Comparison of ENCODE assay signal across 33 mouse cellular contexts in genomic region chr2:85029897-85030296, GRCm38 (mm10). TPM values are rescaled to one million over a fixed set of nuclear protein-coding genes. Genes with fewer than 3 reads are reported as not detected.
DNase-seq lines count a peak whose midpoint lies in the region; ATAC-seq and TF ChIP-seq lines count a peak whose summit lies in the region.
"Had no signal": no experiment of that assay in that cellular context is flagged by ENCODE, and none has a peak within 500 bp of the region (broad histone marks: within the 10 kb centered on the region; RNA-seq: fewer than 3 reads in every experiment).

No protein-coding gene starts in this region.

- H3K36me3 ChIP-seq in lung, embryonic 16.5 days (ENCODE audit: control insufficient read depth, insufficient read depth, low read length): no peaks in the 10 kb centered on the region
- H3K36me3 ChIP-seq in G1E (replicated peaks): no peaks in the 10 kb centered on the region
- H3K36me3 ChIP-seq in intestine, postnatal 0 days (ENCODE audit: control insufficient read depth, insufficient read depth): no peaks in the 10 kb centered on the region
- H3K36me3 ChIP-seq in midbrain, embryonic 11.5 days (ENCODE audit: control insufficient read depth, insufficient read depth, low read length): no peaks in the 10 kb centered on the region
- H3K36me3 ChIP-seq: embryonic facial prominence, embryonic 12.5 days; embryonic facial prominence, embryonic 15.5 days; hindbrain, embryonic 12.5 days; hindbrain, embryonic 15.5 days had no signal

- no peaks in the 10 kb centered on the region for H3K4me1 ChIP-seq in lung, embryonic 16.5 days (replicated peaks; ENCODE audit: control insufficient read depth, insufficient read depth, low read length)
- H3K4me1 ChIP-seq in G1E (ENCODE audit: insufficient read depth, low read depth, low read length): peaks cover 37% of the 10 kb centered on the region
- no peaks in the 10 kb centered on the region for H3K4me1 ChIP-seq in intestine, postnatal 0 days (replicated peaks; ENCODE audit: control insufficient read depth, insufficient read depth, low read length)
- no peaks in the 10 kb centered on the region for H3K4me1 ChIP-seq in midbrain, embryonic 11.5 days (ENCODE audit: control insufficient read depth, insufficient read depth, low read length)
- H3K4me1 ChIP-seq: embryonic facial prominence, embryonic 12.5 days; embryonic facial prominence, embryonic 15.5 days; hindbrain, embryonic 12.5 days; hindbrain, embryonic 15.5 days had no signal

- peak; percentile 32; the same call in 1 of the 2 replicates for ATAC-seq in lung, embryonic 16.5 days (ENCODE audit: low read depth)
- ATAC-seq in G1E (ENCODE audit: extremely low read depth, insufficient number of reproducible peaks, low FRiP score, poor library complexity, severe bottlenecking): peak; percentile 5; the same call in 1 of the 2 replicates
- peak; percentile 62 for ATAC-seq in intestine, postnatal 0 days
- no peak for ATAC-seq in midbrain, embryonic 11.5 days (ENCODE audit: low FRiP score)
- ATAC-seq: CD4-positive, CD25-positive, alpha-beta regulatory T cell, adult 4 months; forebrain, embryonic 14.5 days; forebrain, postnatal 0 days had no signal

- no peak for DNase-seq in lung, adult 18-20 months
- no peak for DNase-seq in G1E (ENCODE audit: low spot score)
- DNase-seq in ZHBTc4 (ENCODE audit: low read depth, low spot score): peak; percentile 19
- no peak for DNase-seq in midbrain, embryonic 11.5 days (ENCODE audit: low spot score, missing footprints)
- DNase-seq in embryo, embryonic 10.5 days (ENCODE audit: low spot score): no peak
- DNase-seq in gastrocnemius, adult 8-10 months (ENCODE audit: low spot score in 2 of 2): no peak
- DNase-seq: adrenal gland, postnatal 10 days; adrenal gland, postnatal 36 days; cerebellum, adult 18-20 months; cerebellum, adult 9-10 months; cerebellum, postnatal 14 days; forebrain, postnatal 0 days; gastrocnemius, postnatal 14 days; heart, adult 11 months had no signal

- no peak overlapping the region for H3K9ac ChIP-seq in lung, embryonic 16.5 days (ENCODE audit: low read length)
- no peak overlapping the region for H3K9ac ChIP-seq in intestine, postnatal 0 days (ENCODE audit: low read depth, low read length)
- H3K9ac ChIP-seq in midbrain, embryonic 11.5 days (ENCODE audit: low read length): no peak overlapping the region
- H3K9ac ChIP-seq: embryonic facial prominence, embryonic 12.5 days; embryonic facial prominence, embryonic 15.5 days; forebrain, postnatal 0 days; hindbrain, embryonic 12.5 days; hindbrain, embryonic 15.5 days had no signal

- WGBS in lung, embryonic 16.5 days: 41% methylated on average over 6 of the region's 6 CpGs
- WGBS in intestine, postnatal 0 days: 13% methylated on average over 6 of the region's 6 CpGs
- WGBS in midbrain, embryonic 11.5 days: 78% methylated on average over 6 of the region's 6 CpGs

- no peak for TF ChIP-seq CTCF in G1E (IDR thresholded peaks at IDR 0.05; ENCODE audit: low read depth, low read length)
- TF ChIP-seq CTCF in intestine, postnatal 0 days (IDR thresholded peaks at IDR 0.05; ENCODE audit: low read depth): no peak

- no peak overlapping the region for H3K27ac ChIP-seq in lung, embryonic 16.5 days (ENCODE audit: low read length)
- no peak overlapping the region for H3K27ac ChIP-seq in intestine, postnatal 0 days (ENCODE audit: low read depth, low read length)
- H3K27ac ChIP-seq in midbrain, embryonic 11.5 days (ENCODE audit: low read depth, low read length): no peak overlapping the region
- H3K27ac ChIP-seq: embryonic facial prominence, embryonic 12.5 days; embryonic facial prominence, embryonic 15.5 days; hindbrain, embryonic 12.5 days; hindbrain, embryonic 15.5 days had no signal

- no peaks in the 10 kb centered on the region for H3K9me3 ChIP-seq in lung, embryonic 16.5 days (ENCODE audit: control insufficient read depth, low read length)
- H3K9me3 ChIP-seq in G1E (replicated peaks): no peaks in the 10 kb centered on the region
- H3K9me3 ChIP-seq in intestine, postnatal 0 days (ENCODE audit: control insufficient read depth): no peaks in the 10 kb centered on the region
- H3K9me3 ChIP-seq in midbrain, embryonic 11.5 days (ENCODE audit: control insufficient read depth, low read length): no peaks in the 10 kb centered on the region
- H3K9me3 ChIP-seq: embryonic facial prominence, embryonic 12.5 days; embryonic facial prominence, embryonic 15.5 days; hindbrain, embryonic 12.5 days; hindbrain, embryonic 15.5 days had no signal

- H3K4me2 ChIP-seq in lung, embryonic 16.5 days (ENCODE audit: low read depth, low read length): no peak overlapping the region
- H3K4me2 ChIP-seq in intestine, postnatal 0 days (replicated peaks; ENCODE audit: low read depth): no peak overlapping the region
- no peak overlapping the region for H3K4me2 ChIP-seq in midbrain, embryonic 11.5 days
- H3K4me2 ChIP-seq: embryonic facial prominence, embryonic 12.5 days; embryonic facial prominence, embryonic 15.5 days; heart, embryonic 11.5 days; hindbrain, embryonic 12.5 days; hindbrain, embryonic 15.5 days had no signal

- no peaks in the 10 kb centered on the region for H3K27me3 ChIP-seq in lung, embryonic 16.5 days (ENCODE audit: control insufficient read depth, insufficient read depth, low read depth, low read length)
- peaks cover 40% of the 10 kb centered on the region for H3K27me3 ChIP-seq in G1E (ENCODE audit: insufficient read depth, low read length)
- no peaks in the 10 kb centered on the region for H3K27me3 ChIP-seq in intestine, postnatal 0 days (replicated peaks; ENCODE audit: control insufficient read depth, insufficient read depth, low read length)
- no peaks in the 10 kb centered on the region for H3K27me3 ChIP-seq in midbrain, embryonic 11.5 days (ENCODE audit: control insufficient read depth, insufficient read depth, low read length)
- H3K27me3 ChIP-seq: embryonic facial prominence, embryonic 12.5 days; embryonic facial prominence, embryonic 15.5 days; hindbrain, embryonic 12.5 days; hindbrain, embryonic 15.5 days had no signal

- H3K4me3 ChIP-seq in lung, embryonic 16.5 days (ENCODE audit: low read length): no peak overlapping the region
- H3K4me3 ChIP-seq in G1E (ENCODE audit: low read depth, low read length): no peak overlapping the region
- no peak overlapping the region for H3K4me3 ChIP-seq in intestine, postnatal 0 days (ENCODE audit: low read depth, low read length)
- no peak overlapping the region for H3K4me3 ChIP-seq in midbrain, embryonic 11.5 days (ENCODE audit: low read depth, low read length)
- H3K4me3 ChIP-seq: embryonic facial prominence, embryonic 12.5 days; embryonic facial prominence, embryonic 15.5 days; hindbrain, embryonic 12.5 days; hindbrain, embryonic 15.5 days had no signal

RNA-seq across cellular contexts. Expression of gene Ssrp1, which starts 7.1 kb away (rescaled TPM):
- 260 and 271 TPM in 2 replicates for polyA plus RNA-seq in lung, embryonic 16.5 days (2015; fragmentation: Nextera tagmentation; extraction: Ambion mirVana)
- total RNA-seq in G1E (2014; fragmentation: Nextera tagmentation) (168 and 190 TPM in 2 replicates), G1E (2017) (304 and 315 TPM in 2 replicates)
- 54.9 and 111 TPM in 2 replicates for polyA plus RNA-seq in G1E (2012)
- 71.9 and 73.0 TPM in 2 replicates for polyA plus RNA-seq in intestine, postnatal 0 days (2015; fragmentation: Nextera tagmentation; extraction: Ambion mirVana)
- 345 and 352 TPM in 2 replicates for polyA plus RNA-seq in midbrain, embryonic 11.5 days (2014; fragmentation: Nextera tagmentation; extraction: Ambion mirVana)
- 10 to 100 TPM; 20.2 to 27.0 (median 23.5) TPM for total RNA-seq in gastrocnemius, adult 8-10 months (2022)

RNA-seq across cellular contexts. Expression of gene P2rx3, which starts 7.4 kb away (rescaled TPM):
- polyA plus RNA-seq in lung, embryonic 16.5 days (2015; fragmentation: Nextera tagmentation; extraction: Ambion mirVana): 0.55 and 0.87 TPM in 2 replicates
- total RNA-seq in G1E (2014; fragmentation: Nextera tagmentation) (0.39 and 0.60 TPM in 2 replicates), G1E (2017) (0.05 and 0.06 TPM in 2 replicates)
- polyA plus RNA-seq in G1E (2012): not detected in 2 replicates
- polyA plus RNA-seq in intestine, postnatal 0 days (2015; fragmentation: Nextera tagmentation; extraction: Ambion mirVana): 0.18 and 0.26 TPM in 2 replicates
- polyA plus RNA-seq in midbrain, embryonic 11.5 days (2014; fragmentation: Nextera tagmentation; extraction: Ambion mirVana): 2.8 and 3.0 TPM in 2 replicates
- total RNA-seq in gastrocnemius, adult 8-10 months (2022): under 1 TPM; 0.44 to 0.72 (median 0.63) TPM
- total RNA-seq: forebrain, postnatal 0 days; hematopoietic stem cell, adult 5-6 weeks had no signal
- polyA plus RNA-seq: heart, embryonic 14.5 days had no signal

RNA-seq across cellular contexts. Expression of gene Tnks1bp1, which starts 17.9 kb away (rescaled TPM):
- 56.5 and 65.8 TPM in 2 replicates for polyA plus RNA-seq in lung, embryonic 16.5 days (2015; fragmentation: Nextera tagmentation; extraction: Ambion mirVana)
- total RNA-seq in G1E (2014; fragmentation: Nextera tagmentation): 2.6 and 3.0 TPM in 2 replicates
- 1.7 and 2.8 TPM in 2 replicates for total RNA-seq in G1E (2017)
- 5.2 and 5.7 TPM in 2 replicates for polyA plus RNA-seq in G1E (2012)
- polyA plus RNA-seq in intestine, postnatal 0 days (2015; fragmentation: Nextera tagmentation; extraction: Ambion mirVana): 18.0 and 19.5 TPM in 2 replicates
- polyA plus RNA-seq in midbrain, embryonic 11.5 days (2014; fragmentation: Nextera tagmentation; extraction: Ambion mirVana): 8.1 and 9.6 TPM in 2 replicates
- total RNA-seq in gastrocnemius, adult 8-10 months (2022): 10 to 100 TPM; 17.9 to 27.1 (median 23.5) TPM

RNA-seq across cellular contexts. Expression of gene Prg3, which starts 41.9 kb away (rescaled TPM):
- not detected in 2 replicates for polyA plus RNA-seq in lung, embryonic 16.5 days (2015; fragmentation: Nextera tagmentation; extraction: Ambion mirVana)
- total RNA-seq in G1E (2014; fragmentation: Nextera tagmentation): not detected in 2 replicates
- total RNA-seq in G1E (2017): 88.3 and 92.3 TPM in 2 replicates
- polyA plus RNA-seq in G1E (2012): 0.42 and 0.70 TPM in 2 replicates
- not detected in 2 replicates for polyA plus RNA-seq in intestine, postnatal 0 days (2015; fragmentation: Nextera tagmentation; extraction: Ambion mirVana)
- not detected in 2 replicates for polyA plus RNA-seq in midbrain, embryonic 11.5 days (2014; fragmentation: Nextera tagmentation; extraction: Ambion mirVana)
- total RNA-seq in gastrocnemius, adult 8-10 months (2022): not detected
- total RNA-seq: adrenal gland, adult 18-20 months; adrenal gland, postnatal 36 days; forebrain, postnatal 0 days; gastrocnemius, adult 18-20 months; gastrocnemius, postnatal 14 days; gastrocnemius, postnatal 4 days; heart, adult 8-10 months; heart, postnatal 25 days had no signal
- polyA plus RNA-seq: C2C12; CD4-positive, CD25-positive, alpha-beta regulatory T cell, adult 4 months; embryonic facial prominence, embryonic 12.5 days; embryonic facial prominence, embryonic 15.5 days; forebrain, embryonic 11.5 days; forebrain, embryonic 14.5 days; forebrain, postnatal 0 days; heart, embryonic 14.5 days; heart, postnatal 0 days; hindbrain, embryonic 12.5 days; hindbrain, embryonic 15.5 days had no signal

RNA-seq across cellular contexts. Expression of gene Prg2, which starts 49.6 kb away (rescaled TPM):
- polyA plus RNA-seq in lung, embryonic 16.5 days (2015; fragmentation: Nextera tagmentation; extraction: Ambion mirVana): 0.78 TPM in 1 of 2 replicates, not detected in the other
- total RNA-seq in G1E (2014; fragmentation: Nextera tagmentation): not detected in 2 replicates
- total RNA-seq in G1E (2017): 0.82 TPM in 1 of 2 replicates, not detected in the other
- not detected in 2 replicates for polyA plus RNA-seq in G1E (2012)
- not detected in 2 replicates for polyA plus RNA-seq in intestine, postnatal 0 days (2015; fragmentation: Nextera tagmentation; extraction: Ambion mirVana)
- 0.22 and 0.52 TPM in 2 replicates for polyA plus RNA-seq in midbrain, embryonic 11.5 days (2014; fragmentation: Nextera tagmentation; extraction: Ambion mirVana)
- not detected for total RNA-seq in gastrocnemius, adult 8-10 months (2022)
- total RNA-seq: adrenal gland, adult 18-20 months; adrenal gland, postnatal 36 days; forebrain, postnatal 0 days; gastrocnemius, adult 18-20 months; gastrocnemius, postnatal 4 days; heart, adult 8-10 months; heart, postnatal 25 days had no signal
- polyA plus RNA-seq: C2C12; CD4-positive, CD25-positive, alpha-beta regulatory T cell, adult 4 months; embryonic facial prominence, embryonic 15.5 days; forebrain, embryonic 11.5 days; forebrain, embryonic 14.5 days; forebrain, postnatal 0 days; heart, embryonic 14.5 days; heart, postnatal 0 days had no signal
